Mouse (Mus musculus) MEL (cell line): ENCODE measurements at regions not wholly inside any gene's neighbourhood (a gene's known extent, or its start where the extent isn't known, plus 50 kb on each side); places are given as distances from the start of the nearest gene placed in this dataset.

Experiments
- DNase-seq: peaks from one replicate; pipeline ENCODE4 v3.0.0; 2011; ENCODE audit warnings: low read depth, low spot score
- H3K27ac ChIP-seq: 2 replicates; pipeline ENCODE4 v1.5.1; 2012; ENCODE audit warnings: low read depth, mild to moderate bottlenecking, control low read depth, low read length, moderate library complexity; ENCODE audit not compliant: control insufficient read depth
- H3K27me3 ChIP-seq, 2 experiments: fragments of 150-350 bp in 1 of 2; sonication (generic) in 1 of 2; 2 replicates each; pipeline ENCODE4 v1.6.1; 2012; ENCODE audit warnings: low read length in 2 of 2, mild to moderate bottlenecking in 2 of 2, improper control_type of control experiment in 1 of 2, moderate library complexity in 1 of 2; ENCODE audit not compliant: insufficient read depth in 2 of 2, control insufficient read depth in 1 of 2
- H3K36me3 ChIP-seq, 2 experiments: 2 replicates each; pipeline ENCODE4 v1.6.1; 2012 to 2014; ENCODE audit warnings: low read length in 2 of 2, improper control_type of control experiment in 1 of 2, inconsistent platforms in 1 of 2, mild to moderate bottlenecking in 1 of 2; ENCODE audit not compliant: insufficient read depth in 2 of 2, control insufficient read depth in 1 of 2
- H3K4me1 ChIP-seq, 2 experiments: fragments of 150-350 bp in 1 of 2; sonication (generic) in 1 of 2; 2 replicates each; pipeline ENCODE4 v1.6.1; 2012; ENCODE audit warnings: low read length in 2 of 2, improper control_type of control experiment in 1 of 2, mild to moderate bottlenecking in 1 of 2; ENCODE audit not compliant: insufficient read depth in 2 of 2, control insufficient read depth in 1 of 2
- H3K4me3 ChIP-seq, 2 experiments: fragments of 150-350 bp in 1 of 2; sonication (generic) in 1 of 2; 2 replicates each; pipeline ENCODE4 v1.5.1; 2012; ENCODE audit warnings: low read depth in 2 of 2, low read length in 2 of 2, mild to moderate bottlenecking in 2 of 2, moderate library complexity in 2 of 2, control low read depth in 1 of 2, improper control_type of control experiment in 1 of 2; ENCODE audit not compliant: control insufficient read depth in 1 of 2, insufficient read depth in 1 of 2
- H3K79me2 ChIP-seq: 2 replicates; pipeline ENCODE4 v1.6.1; 2012; ENCODE audit warnings: mild to moderate bottlenecking, low read length, moderate library complexity; ENCODE audit not compliant: control insufficient read depth, poor library complexity, insufficient read depth
- H3K9ac ChIP-seq: 2 replicates; pipeline ENCODE4 v1.6.1; 2012; ENCODE audit warnings: low read depth, mild to moderate bottlenecking, control low read depth, low read length, moderate library complexity; ENCODE audit not compliant: control insufficient read depth, poor library complexity, severe bottlenecking
- H3K9me3 ChIP-seq: fragments of 150-350 bp; sonication (generic); replicated peaks from 2 replicates; pipeline ENCODE4 v1.6.1; 2012; ENCODE audit warnings: mild to moderate bottlenecking, low read length, improper control_type of control experiment, moderate library complexity; ENCODE audit not compliant: insufficient read depth
- BHLHE40 ChIP-seq: IDR thresholded peaks from 2 replicates; pipeline ENCODE4 v1.6.1; 2012; ENCODE audit warnings: low read depth, mild to moderate bottlenecking, inconsistent platforms, low read length, improper control_type of control experiment, borderline replicate concordance
- E2F4 ChIP-seq: IDR thresholded peaks from 2 replicates; pipeline ENCODE4 v1.6.1; 2011; ENCODE audit warnings: low read depth, low read length, improper control_type of control experiment, borderline replicate concordance
- GABPA ChIP-seq: IDR thresholded peaks from 2 replicates; pipeline ENCODE4 v1.6.1; 2012; ENCODE audit warnings: low read depth, mild to moderate bottlenecking, inconsistent platforms, low read length, improper control_type of control experiment, moderate library complexity
- GATA1 ChIP-seq: IDR thresholded peaks from 2 replicates; pipeline ENCODE4 v1.6.1; 2011; ENCODE audit warnings: low read depth, low read length, improper control_type of control experiment
- HCFC1 ChIP-seq: IDR thresholded peaks from 2 replicates; pipeline ENCODE4 v1.6.1; 2012; ENCODE audit warnings: low read depth, mild to moderate bottlenecking, inconsistent platforms, low read length, improper control_type of control experiment, moderate library complexity
- JUND ChIP-seq: IDR thresholded peaks from 2 replicates; pipeline ENCODE4 v1.6.1; 2011; ENCODE audit warnings: low read depth, mild to moderate bottlenecking, improper control_type of control experiment, low read length
- MXI1 ChIP-seq: IDR thresholded peaks from 2 replicates; pipeline ENCODE4 v1.6.1; 2011; ENCODE audit warnings: mild to moderate bottlenecking, low read depth, low read length, improper control_type of control experiment
- MYB ChIP-seq: IDR thresholded peaks from 2 replicates; pipeline ENCODE4 v1.6.1; 2011; ENCODE audit warnings: mild to moderate bottlenecking, low read depth, low read length, improper control_type of control experiment
- RAD21 ChIP-seq: IDR thresholded peaks from 2 replicates; pipeline ENCODE4 v1.6.1; 2011; ENCODE audit warnings: mild to moderate bottlenecking, low read depth, low read length, improper control_type of control experiment
- RCOR1 ChIP-seq: IDR thresholded peaks from 2 replicates; pipeline ENCODE4 v1.6.1; 2012; ENCODE audit warnings: low read depth, mild to moderate bottlenecking, inconsistent platforms, low read length, improper control_type of control experiment
- SMC3 ChIP-seq: IDR thresholded peaks from 2 replicates; pipeline ENCODE4 v1.6.1; 2011; ENCODE audit warnings: low read depth, low read length, improper control_type of control experiment
- TAL1 ChIP-seq: IDR thresholded peaks from 2 replicates; pipeline ENCODE4 v1.6.1; 2012; ENCODE audit warnings: mild to moderate bottlenecking, inconsistent platforms, low read length, moderate library complexity, mixed read lengths
- ZMIZ1 ChIP-seq: IDR thresholded peaks from 2 replicates; pipeline ENCODE4 v1.6.1; 2012; ENCODE audit warnings: low read depth, mild to moderate bottlenecking, inconsistent platforms, low read length, improper control_type of control experiment, moderate library complexity

DNA sequence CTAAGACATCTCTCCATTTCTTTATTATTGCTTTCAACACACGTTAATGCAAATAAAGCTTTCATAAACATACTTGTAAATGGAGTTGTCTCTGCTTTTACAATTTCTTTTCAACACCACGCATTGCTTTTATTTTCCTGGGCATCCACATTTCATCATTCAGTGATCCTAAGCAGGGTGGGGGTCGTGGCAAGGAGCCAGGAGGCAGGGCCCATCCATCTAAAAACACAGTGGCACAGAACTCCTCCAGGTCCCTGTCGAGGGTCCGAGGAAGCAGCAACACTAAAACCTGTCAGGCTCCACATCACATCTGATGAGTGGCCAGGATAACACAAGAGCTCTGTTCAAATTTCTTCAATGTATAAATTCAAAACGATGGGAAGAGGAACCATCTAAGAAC lies 359.8 kb upstream of the Mmadhc start:
- H3K9ac ChIP-seq: no peak overlapping the region
- H3K4me3 ChIP-seq: no peak overlapping the region
- TF ChIP-seq TAL1: no peak
- no peak for TF ChIP-seq SMC3
- TF ChIP-seq JUND: no peak
- TF ChIP-seq ZMIZ1: no peak
- TF ChIP-seq BHLHE40: no peak
- no peak for TF ChIP-seq E2F4
- TF ChIP-seq HCFC1: no peak
- no peak for TF ChIP-seq MXI1
- no peak for TF ChIP-seq GABPA
- TF ChIP-seq MYB: no peak
- no peaks in the 10 kb centered on the region for H3K36me3 ChIP-seq
- H3K27ac ChIP-seq: no peak overlapping the region
- DNase-seq: no peak
- no peaks in the 10 kb centered on the region for H3K27me3 ChIP-seq
- no peaks in the 10 kb centered on the region for H3K79me2 ChIP-seq
- peaks cover 0 to 3% of the 10 kb centered on the region in 2 experiments; a peak in 1 of 4 replicates for H3K4me1 ChIP-seq
- no peaks in the 10 kb centered on the region for H3K9me3 ChIP-seq

DNA sequence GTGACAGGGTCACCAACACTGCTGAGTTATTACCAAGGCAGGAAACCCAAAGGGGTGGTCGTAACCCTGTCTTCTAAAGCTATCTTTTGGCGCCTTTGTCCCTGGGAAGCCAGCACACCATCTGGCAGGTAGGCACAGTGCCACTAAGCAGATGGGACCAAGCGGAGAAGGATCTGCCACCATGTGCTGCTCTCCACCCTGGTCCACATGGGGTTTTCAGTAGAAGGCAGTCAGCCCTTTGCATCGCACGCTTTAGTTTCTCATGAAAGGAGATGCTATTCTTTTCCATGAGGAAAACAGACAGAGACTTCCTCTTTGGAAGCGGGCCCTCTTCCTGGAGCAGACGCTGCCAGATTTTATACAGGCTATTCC lies 358.3 kb upstream of the Mmadhc start:
- DNase-seq: no peak
- TF ChIP-seq RAD21 (no peak), RCOR1 (no peak)
- H3K27ac ChIP-seq: no peak overlapping the region
- H3K9me3 ChIP-seq: no peaks in the 10 kb centered on the region
- peaks cover 0 to 3% of the 10 kb centered on the region in 2 experiments; a peak in 1 of 4 replicates for H3K4me1 ChIP-seq
- H3K9ac ChIP-seq: no peak overlapping the region
- no peaks in the 10 kb centered on the region for H3K79me2 ChIP-seq
- H3K36me3 ChIP-seq: no peaks in the 10 kb centered on the region
- H3K4me3 ChIP-seq: no peak overlapping the region
- H3K27me3 ChIP-seq: no peaks in the 10 kb centered on the region

DNA sequence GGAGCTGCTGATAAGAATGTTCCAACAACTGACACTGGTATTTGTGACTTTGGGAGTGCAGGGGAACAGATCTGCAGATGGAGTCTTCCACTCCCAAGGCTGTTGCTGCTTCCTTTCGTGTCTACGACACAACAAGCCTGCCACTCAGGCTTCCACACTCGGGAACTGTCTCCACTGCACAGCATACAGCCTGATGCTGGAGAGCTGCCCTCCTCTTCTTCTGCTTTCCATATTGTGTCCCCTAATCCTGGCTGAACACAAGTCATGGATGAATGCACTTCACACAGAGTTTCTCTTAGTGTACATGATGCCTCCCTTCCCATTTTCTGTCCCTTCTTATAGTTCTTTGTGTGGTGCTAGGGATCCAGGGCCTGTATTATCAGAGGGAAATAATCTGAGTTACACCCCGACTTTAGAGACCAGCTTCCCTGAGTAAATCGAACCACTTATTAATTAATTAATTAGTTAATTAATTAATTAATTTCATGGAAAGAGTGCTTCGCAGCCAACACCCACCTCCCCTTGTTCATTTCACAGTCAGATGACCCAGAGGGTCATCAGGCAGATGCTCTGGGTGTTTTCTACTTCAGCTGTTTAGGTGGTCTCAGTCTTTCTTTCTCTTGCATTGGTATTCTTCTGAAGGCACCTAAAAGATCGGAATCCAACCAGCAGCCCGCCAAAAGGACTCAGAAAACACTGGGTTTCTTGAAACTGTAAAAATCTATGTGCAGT lies 357.8 kb upstream of the Mmadhc start:
- H3K9ac ChIP-seq: no peak overlapping the region
- no peak for DNase-seq
- H3K27me3 ChIP-seq: no peaks in the 10 kb centered on the region
- H3K27ac ChIP-seq: no peak overlapping the region
- H3K4me1 ChIP-seq: peaks cover 0 to 3% of the 10 kb centered on the region in 2 experiments; a peak in 1 of 4 replicates
- no peaks in the 10 kb centered on the region for H3K9me3 ChIP-seq
- TF ChIP-seq JUND (no peak), GATA1 (no peak)
- H3K79me2 ChIP-seq: no peaks in the 10 kb centered on the region
- H3K4me3 ChIP-seq: no peak overlapping the region
- no peaks in the 10 kb centered on the region for H3K36me3 ChIP-seq
